Mouse (Mus musculus): ENCODE measurements at regions not wholly inside any gene's neighbourhood (a gene's known extent, or its start where the extent isn't known, plus 50 kb on each side); places are given as distances from the start of the nearest gene placed in this dataset.

DNA sequence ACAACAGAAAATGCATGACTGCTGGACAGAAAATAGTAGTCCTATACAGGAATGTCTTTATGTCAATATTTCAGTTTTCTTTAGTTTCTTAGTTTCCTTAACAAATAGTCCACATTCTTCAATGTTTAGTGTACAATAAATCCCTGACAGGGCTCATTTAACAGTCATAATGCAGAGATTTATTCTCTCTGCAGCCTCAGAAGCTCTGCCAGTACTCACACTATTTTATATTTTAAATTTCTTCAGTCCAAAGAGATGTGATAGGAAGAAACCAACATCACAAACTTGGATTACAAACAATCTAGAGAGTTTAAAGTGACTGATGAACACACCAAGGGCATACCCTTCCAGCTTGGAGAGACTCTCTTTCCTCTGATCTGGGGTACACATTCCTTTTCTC, 583.9 kb downstream of the Flrt2 start:
- TF ChIP-seq POLR2A (IDR thresholded peaks at IDR 0.05; ENCODE audit: borderline replicate concordance, extremely low read depth, insufficient read depth, insufficient read length, poor library complexity, severe bottlenecking) (no peak), CTCF (IDR thresholded peaks at IDR 0.05; ENCODE audit: borderline replicate concordance, extremely low read depth, insufficient read depth, insufficient read length) (no peak)

All from brain, embryonic 14.5 days (tissue).